Mouse (Mus musculus): ENCODE results near the gene Spata21. TPM values are rescaled to one million over a fixed set of nuclear protein-coding genes. Genes with fewer than 3 reads are reported as not detected.

Spata21 gene
- total RNA-seq (2021), result not detected
- long read RNA-seq, experiment 1, result 0 reads
- long read RNA-seq, experiment 2, result 0 reads

- no peak for DNase-seq
These were observed at the start of gene Spata21 for GRCm38 (mm10) chr4:141088033-141088432. TSS of gene Spata21 (plus strand) at chr4:141088333.

DNA sequence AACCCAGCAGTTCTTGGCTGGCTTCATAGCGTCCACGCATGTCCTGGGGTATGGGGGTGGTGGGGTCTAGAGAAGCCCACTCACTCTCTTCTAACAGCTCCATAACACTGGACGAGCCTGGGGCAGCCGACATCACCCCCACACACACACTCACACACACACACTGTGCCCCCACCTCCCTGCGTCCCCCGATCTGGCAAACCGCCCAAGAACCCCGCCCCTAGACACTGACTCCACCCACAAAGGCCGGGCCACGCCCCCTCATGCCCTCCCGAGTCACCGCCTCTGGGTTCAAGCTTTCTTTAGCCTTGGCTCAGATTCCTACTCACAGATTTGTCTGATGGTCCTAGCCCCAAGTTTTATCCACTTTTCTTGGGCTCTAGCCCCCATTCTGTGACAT, 47.0 kb upstream of the Spata21 start:
- peak; percentile 64 for DNase-seq

GRCm38 (mm10) chr4:141044816-141045215, 43.3 kb upstream of the Spata21 start:
- peak; percentile 72 for DNase-seq

GRCm38 (mm10) chr4:141048810-141049475, 39.2 kb upstream of the Spata21 start:
- no peak for DNase-seq

GRCm38 (mm10) chr4:141049476-141049835, 38.7 kb upstream of the Spata21 start:
- no peak for DNase-seq

DNA sequence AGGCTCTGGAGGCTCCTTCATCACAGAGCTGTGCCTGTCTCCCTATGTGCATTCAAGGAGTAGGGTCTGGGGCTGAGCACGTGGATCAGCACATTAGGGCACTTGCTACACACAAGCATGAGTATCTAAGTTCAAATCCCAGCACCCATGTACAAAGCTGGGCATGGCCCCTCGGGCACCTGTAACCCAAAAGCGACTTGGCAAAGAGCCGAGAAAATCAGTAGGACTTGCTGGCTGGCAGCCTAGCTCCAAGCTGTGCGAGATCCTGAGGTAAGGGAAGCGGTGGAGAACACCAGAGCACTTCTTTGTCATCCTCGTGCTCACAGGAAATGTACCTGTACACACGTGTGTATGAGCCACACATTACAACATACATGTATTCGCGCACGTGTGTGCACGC, 35.7 kb upstream of the Spata21 start:
- DNase-seq, result no peak

GRCm38 (mm10) chr4:141053138-141053537, 35.0 kb upstream of the Spata21 start:
- DNase-seq, result no peak

GRCm38 (mm10) chr4:141053568-141054161, 34.5 kb upstream of the Spata21 start:
- no peak for DNase-seq

GRCm38 (mm10) chr4:141056970-141057369, 31.2 kb upstream of the Spata21 start:
- DNase-seq, result no peak

- DNase-seq, result no peak
These were observed 29.3 kb upstream of the Spata21 start for GRCm38 (mm10) chr4:141058835-141059234.

- DNase-seq, result no peak
These were observed 28.3 kb upstream of the Spata21 start for GRCm38 (mm10) chr4:141059616-141060425.

GRCm38 (mm10) chr4:141060426-141061301, 27.5 kb upstream of the Spata21 start, which contains the start of gene Crocc:
TSS of gene Crocc (minus strand) at chr4:141060550.
- DNase-seq, result peak; percentile 100

DNA sequence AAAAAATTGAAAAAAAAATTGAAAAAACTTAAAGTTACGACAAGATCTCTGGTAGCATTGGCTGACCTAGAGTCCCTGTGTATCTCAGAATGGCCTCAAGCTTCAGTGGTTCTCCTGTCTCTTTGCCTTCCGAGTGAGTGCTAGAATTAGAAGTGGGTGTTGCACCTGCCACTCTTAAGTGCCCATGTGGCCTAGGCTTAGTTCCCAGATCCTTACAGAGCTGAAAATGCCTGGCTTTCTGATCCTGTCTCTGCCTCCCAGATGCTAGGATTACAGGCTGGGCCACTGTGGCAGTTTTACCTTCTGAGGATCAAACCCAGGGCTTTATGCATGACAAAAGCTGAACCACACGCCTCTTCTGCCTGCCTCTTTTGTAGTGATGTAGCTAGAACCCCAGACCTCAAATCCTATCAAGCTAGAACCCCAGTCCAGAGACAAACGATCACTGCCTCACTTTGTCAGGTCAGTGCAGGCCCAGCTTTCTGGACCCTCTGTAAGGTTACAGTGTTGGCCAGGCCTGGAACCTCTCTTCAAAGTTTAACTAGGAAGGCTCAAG, 24.0 kb upstream of the Spata21 start:
- no peak for DNase-seq

DNA sequence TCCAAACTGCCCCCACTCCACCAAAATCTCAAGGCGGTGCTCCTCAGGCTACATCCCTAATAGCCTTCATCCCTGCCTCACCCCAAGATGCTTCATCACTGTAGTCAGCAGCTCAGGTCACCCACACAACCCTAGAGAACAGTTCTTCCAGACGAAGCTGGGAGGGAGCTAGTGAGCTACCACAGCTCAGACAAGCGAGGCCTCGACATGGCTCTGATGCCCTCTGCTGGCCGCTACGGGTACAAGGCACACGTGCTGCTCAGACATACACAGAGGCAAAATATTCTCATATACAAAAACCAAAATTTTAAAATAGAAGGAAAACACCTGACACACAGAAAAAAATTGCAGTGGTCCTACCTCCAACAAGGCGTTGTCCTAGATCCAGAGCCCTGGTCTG, 23.0 kb upstream of the Spata21 start:
- peak; percentile 88 for DNase-seq

- peak; percentile 67 for DNase-seq
These were observed 21.2 kb upstream of the Spata21 start for GRCm38 (mm10) chr4:141066709-141067515.

DNA sequence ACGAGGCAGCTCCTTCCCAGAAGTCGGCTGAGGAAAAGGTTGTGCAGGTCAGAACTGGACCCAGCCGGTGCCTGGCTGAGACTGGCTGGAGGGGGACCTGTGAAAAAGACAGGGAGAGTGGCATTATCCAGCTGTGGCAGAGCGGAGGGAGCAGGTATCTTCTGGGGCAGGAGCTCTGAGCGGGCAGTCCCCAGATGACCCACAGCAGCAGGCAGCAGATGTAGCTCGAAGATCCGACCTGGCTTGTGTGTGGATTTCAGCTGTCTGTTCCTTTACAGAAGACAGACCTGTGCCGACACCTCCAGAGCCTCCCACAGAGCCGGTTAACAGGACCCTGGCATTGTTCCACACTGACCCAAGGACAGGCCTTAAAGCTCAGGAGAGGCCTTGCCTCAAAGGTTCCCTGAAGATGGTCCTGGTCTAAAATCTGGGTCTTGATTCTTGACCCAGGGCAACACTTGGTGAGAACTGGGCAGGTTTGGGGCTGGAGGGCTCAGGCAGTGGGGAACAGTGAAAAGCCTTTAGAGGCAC, 20.6 kb upstream of the Spata21 start:
- DNase-seq, result no peak

- DNase-seq, result no peak
These were observed 19.5 kb upstream of the Spata21 start for GRCm38 (mm10) chr4:141068655-141069054.

GRCm38 (mm10) chr4:141069731-141070130, 18.4 kb upstream of the Spata21 start:
- peak; percentile 64 for DNase-seq

DNA sequence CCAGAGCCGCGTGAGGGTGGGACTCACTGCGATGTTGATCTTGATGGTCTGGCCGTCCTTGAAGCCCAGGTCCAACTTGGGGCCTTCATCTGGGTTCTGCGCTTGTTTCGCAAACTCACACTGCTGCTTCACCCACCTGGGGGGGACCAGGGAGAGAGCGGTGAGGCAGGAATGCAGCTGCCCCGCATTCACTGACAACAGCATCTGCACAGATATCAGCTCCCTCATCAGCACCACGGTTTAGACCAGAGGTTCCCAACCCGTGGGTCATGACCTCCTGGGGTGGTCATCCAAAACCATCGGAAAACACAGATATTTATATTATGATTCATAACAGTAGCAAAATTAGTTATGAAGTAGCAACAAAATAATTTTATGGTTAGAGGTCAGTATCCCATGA, 15.6 kb upstream of the Spata21 start:
- no peak for DNase-seq

DNA sequence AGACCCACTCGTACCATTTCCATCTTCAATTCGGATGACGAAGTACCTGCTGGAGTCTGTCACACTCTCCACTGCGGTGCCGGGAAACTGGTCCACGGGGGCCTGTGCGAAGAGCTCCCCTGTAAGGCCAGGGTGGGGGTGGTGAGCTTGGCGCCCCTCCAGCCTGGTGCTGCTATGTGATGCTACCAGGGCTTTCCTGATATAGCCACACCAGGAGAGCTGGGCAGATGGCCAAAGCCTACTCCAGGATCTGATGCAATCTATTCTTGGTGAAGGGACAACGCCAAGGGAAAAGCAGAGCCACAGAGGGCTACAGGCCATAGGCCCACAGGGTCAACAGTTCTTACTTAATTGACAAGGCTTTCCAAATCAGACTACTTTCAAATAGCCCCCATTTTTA, 14.5 kb upstream of the Spata21 start:
- peak; percentile 79 for DNase-seq

DNA sequence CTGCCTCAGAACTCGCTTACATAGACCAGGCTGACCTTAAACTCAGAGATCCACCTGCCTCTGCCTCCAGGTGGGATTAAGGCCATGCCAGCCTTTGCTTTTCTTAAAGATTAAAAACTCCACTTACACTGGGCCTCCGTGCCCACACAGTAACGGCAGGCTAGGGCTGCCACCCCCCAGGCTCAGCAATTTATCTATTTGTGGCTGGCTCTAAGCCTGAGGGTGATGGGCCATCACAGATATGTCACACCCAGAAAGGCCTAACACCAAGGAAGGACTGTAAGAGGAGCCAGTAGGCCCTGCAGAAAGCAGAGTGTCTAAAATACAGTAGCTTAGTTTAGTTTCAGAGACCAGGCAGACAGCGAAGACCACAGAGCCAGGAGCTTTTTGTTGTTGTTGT, 14.0 kb upstream of the Spata21 start:
- no peak for DNase-seq

Data from adrenal gland, postnatal 10 days (tissue).